Mouse (Mus musculus) hindbrain, postnatal 0 days (tissue): Measurements from ENCODE around the gene Osbpl2. TPM values are rescaled to one million over a fixed set of nuclear protein-coding genes. Genes with fewer than 3 reads are reported as not detected.

Source experiments
- ATAC-seq: fragments of 200-750 bp; cut with Nextera tagmentation; 2 replicates; pipeline ENCODE4 v1.8.0; 2017; ENCODE audit warnings: mild to moderate bottlenecking, moderate TSS enrichment, moderate library complexity
- DNase-seq: peaks from one replicate; pipeline ENCODE4 v3.0.0-alpha.2; 2015; ENCODE audit warnings: low spot score
- H3K27ac ChIP-seq: fragments of 300-500 bp; sonication (generic); 2 replicates; pipeline ENCODE4 v1.5.1; 2014; ENCODE audit warnings: mild to moderate bottlenecking
- H3K27me3 ChIP-seq: fragments of 300-500 bp; sonication (generic); 2 replicates; pipeline ENCODE4 v1.6.1; 2014; ENCODE audit warnings: low read length, mixed read lengths; ENCODE audit not compliant: insufficient read depth
- H3K36me3 ChIP-seq: fragments of 300-500 bp; sonication (generic); 2 replicates; pipeline ENCODE4 v1.6.1; 2014; ENCODE audit warnings: low read length, mixed read lengths; ENCODE audit not compliant: insufficient read depth
- H3K4me1 ChIP-seq: fragments of 300-500 bp; sonication (generic); 2 replicates; pipeline ENCODE4 v1.6.1; 2014; ENCODE audit warnings: antibody characterized with exemption, low read length, mixed read lengths; ENCODE audit not compliant: insufficient read depth
- H3K4me2 ChIP-seq: fragments of 300-500 bp; sonication (generic); 2 replicates; pipeline ENCODE4 v1.6.1; 2014; ENCODE audit warnings: low read depth, mild to moderate bottlenecking, low read length, moderate library complexity, mixed read lengths
- H3K4me3 ChIP-seq: fragments of 300-500 bp; sonication (generic); 2 replicates; pipeline ENCODE4 v1.5.1; 2014; ENCODE audit warnings: low read length
- H3K9ac ChIP-seq: fragments of 300-500 bp; sonication (generic); replicated peaks from 2 replicates; pipeline ENCODE4 v1.6.1; 2014; ENCODE audit warnings: mild to moderate bottlenecking, low read length, moderate library complexity, mixed read lengths
- H3K9me3 ChIP-seq: fragments of 300-500 bp; sonication (generic); 2 replicates; pipeline ENCODE4 v1.6.1; 2016; ENCODE audit warnings: low read length, mixed read lengths
- CTCF ChIP-seq: IDR thresholded peaks from 2 replicates; pipeline ENCODE4 v1.5.1; 2016; ENCODE audit warnings: antibody characterized with exemption, control low read depth, low read depth
- WGBS: fragments of 180-500 bp; shearing (Covaris S2); extraction: QIAGEN DNeasy Blood & Tissue Kit; methylation state at CpG from one replicate; pipeline ENCODE4 v1.1.7; 2014; 5-methylcytosine and 5-hydroxymethylcytosine counted together
- polyA plus RNA-seq: library from polyadenylated mRNA; unstranded; fragments of >200 nt; fragmentation: Nextera tagmentation; extraction: Ambion mirVana; gene quantifications from 2 replicates; pipeline ENCODE4 v1.2.1, GENCODE M21; 2015
- total RNA-seq: library from RNA; depleted of rRNA; stranded (reverse); fragments of >200 nt; gene quantifications from 2 replicates; pipeline ENCODE4 v1.2.3, GENCODE M21; 2014

Gene Osbpl2
- total and polyA plus RNA-seq, 2 experiments from 2014 or later, result 39.2 to 57.9 TPM

- Histone ChIP-seq H3K4me2 (no peak overlapping the region), H3K4me1 (peaks cover 37% of the 10 kb centered on the region), H3K4me3 (no peak overlapping the region), H3K9ac (no peak overlapping the region), H3K9me3 (no peaks in the 10 kb centered on the region), H3K36me3 (no peaks in the 10 kb centered on the region), H3K27me3 (no peaks in the 10 kb centered on the region), H3K27ac (no peak overlapping the region)
- WGBS, result 65% methylated on average over 10 of the region's 10 CpGs
- DNase-seq, result no peak
- TF ChIP-seq CTCF, result no peak
- ATAC-seq, result no peak
Observed at GRCm38 (mm10) chr2:180116081-180116493, 3.0 kb upstream of the Osbpl2 start.

DNA sequence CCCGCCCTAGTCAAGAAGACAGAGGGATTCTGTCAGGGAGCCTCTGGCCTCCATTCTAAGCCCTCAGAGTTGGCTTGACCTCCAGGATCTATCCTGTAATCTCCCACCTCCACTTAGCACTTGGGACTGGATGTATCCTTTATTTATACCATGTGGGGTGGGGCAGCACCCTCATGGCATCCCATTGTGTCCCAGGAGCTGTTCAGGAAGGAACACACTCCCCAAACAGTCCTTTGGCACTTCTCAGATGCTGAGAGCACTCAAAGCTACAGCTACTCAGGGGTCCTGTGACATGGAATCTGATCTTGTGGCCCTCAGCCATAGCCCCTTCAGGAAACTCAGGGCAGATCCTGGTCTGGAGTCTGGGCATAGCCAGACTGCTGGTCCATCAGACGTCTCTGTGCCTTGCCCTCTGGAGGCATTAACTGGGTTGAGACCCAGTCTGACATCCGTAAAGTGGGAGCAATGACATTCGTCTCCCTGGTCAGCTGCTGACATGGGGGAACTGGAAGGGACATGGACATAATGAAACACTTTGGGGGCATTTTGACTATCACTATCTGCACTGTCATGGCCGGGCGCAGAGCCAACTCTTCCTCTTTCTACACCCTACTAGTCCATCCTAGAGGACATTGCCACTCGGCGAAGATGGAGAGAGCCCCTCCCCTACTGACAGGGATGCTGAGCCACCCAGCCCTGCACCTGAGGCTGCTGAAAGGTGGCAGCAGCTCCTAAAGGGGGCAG lies 2.2 kb upstream of the Osbpl2 start:
- ATAC-seq (no peak), DNase-seq (no peak)
- no peak overlapping the region for H3K27ac ChIP-seq
- no peaks in the 10 kb centered on the region for H3K27me3 ChIP-seq
- no peaks in the 10 kb centered on the region for H3K9me3 ChIP-seq
- H3K4me3 ChIP-seq, result no peak overlapping the region
- H3K4me2 ChIP-seq, result no peak overlapping the region
- WGBS, result 60% methylated on average over 8 of the region's 8 CpGs
- peaks cover 37% of the 10 kb centered on the region for H3K4me1 ChIP-seq
- no peaks in the 10 kb centered on the region for H3K36me3 ChIP-seq
- no peak for TF ChIP-seq CTCF
- no peak overlapping the region for H3K9ac ChIP-seq

DNA sequence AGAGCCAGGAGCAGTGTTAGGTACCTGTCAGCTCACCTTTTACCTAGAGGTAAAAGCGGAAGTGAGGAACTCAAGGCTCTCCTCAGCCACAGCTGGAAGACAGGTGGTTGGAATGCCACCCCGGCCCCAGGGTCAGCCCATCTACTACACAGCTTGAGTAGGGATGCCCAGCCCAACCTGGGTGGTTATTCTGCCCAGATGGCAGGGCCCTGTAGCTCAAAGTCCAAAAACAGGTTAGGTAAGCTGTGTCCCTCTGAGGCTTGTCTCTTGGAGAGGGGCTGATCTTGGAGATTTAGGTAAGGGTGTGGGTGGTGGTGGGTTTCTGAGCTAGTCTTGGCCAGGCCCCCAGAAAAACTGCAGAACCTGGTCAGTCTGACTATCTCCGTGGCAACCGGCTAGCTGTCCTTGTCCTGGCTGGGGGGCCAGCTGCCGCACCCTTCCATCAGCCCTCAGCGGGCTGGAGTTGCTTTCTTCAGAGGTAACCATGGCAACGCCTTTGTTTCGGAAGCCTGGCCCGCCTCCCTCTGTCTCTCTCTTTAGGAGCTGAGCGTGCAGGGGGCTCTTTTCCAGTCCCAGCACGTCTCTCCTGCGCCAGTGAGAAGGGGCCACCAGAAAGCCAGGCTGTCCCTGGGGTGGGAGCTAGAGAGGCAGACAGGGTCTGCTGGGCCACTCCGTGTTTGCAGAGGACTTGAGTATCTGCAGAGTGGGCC lies 1.5 kb upstream of the Osbpl2 start:
- ATAC-seq (peak; percentile 19; the same call in 1 of the 2 replicates), DNase-seq (peak; percentile 86)
- Histone ChIP-seq H3K9me3 (no peaks in the 10 kb centered on the region), H3K4me3 (no peak overlapping the region), H3K9ac (no peak overlapping the region), H3K27me3 (no peaks in the 10 kb centered on the region), H3K36me3 (no peaks in the 10 kb centered on the region), H3K27ac (peak overlapping the region; percentile 77; the same call in 1 of the 2 replicates), H3K4me2 (peak overlapping the region; percentile 70), H3K4me1 (peaks cover 37% of the 10 kb centered on the region)
- TF ChIP-seq CTCF, result no peak
- WGBS, result 8% methylated on average over 13 of the region's 13 CpGs

DNA sequence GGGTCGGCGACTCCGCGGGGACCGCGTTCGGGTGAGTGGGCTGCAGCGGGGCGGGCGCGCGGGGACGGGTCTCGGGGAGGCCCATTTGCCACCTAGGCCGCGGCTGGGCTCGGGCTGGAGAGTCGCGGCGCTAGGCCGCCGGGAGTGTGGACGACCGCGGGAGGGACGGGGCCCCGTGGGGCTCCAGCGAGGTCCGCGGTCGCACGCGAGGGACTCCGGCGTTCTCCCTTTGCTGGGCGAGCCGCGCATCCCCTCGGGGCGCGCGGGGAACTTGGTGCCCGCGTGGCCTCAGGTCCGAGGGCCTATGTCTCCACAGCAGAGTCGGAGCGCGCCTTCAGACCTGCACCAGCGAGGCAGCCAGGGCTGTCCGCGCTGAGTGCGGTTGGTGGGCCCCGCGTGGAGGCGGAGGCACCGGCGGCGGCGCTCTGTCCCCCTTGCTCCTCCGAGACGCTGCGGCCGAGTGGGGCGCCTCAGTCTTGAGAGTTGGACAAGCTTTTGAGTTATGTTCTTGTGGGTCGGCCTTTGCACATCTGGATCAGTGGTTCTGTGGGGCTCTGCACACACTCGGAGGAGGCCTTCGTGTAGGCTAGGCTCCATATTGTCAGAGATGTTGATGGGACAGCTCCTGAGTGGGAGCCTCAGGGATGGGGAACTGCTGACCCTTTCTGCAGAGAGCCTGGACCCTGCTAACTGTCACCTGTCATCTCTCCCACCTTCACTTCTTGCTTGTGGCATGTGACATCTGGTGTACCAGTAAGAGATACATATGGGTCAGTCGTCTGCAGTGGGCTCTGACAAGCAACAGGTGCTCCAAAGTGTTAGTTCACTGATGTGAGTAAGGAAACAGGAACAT lies 559 bp downstream of the Osbpl2 start:
- Histone ChIP-seq H3K4me2 (peak overlapping the region; percentile 79), H3K27ac (peak overlapping the region; percentile 84), H3K9me3 (no peaks in the 10 kb centered on the region), H3K36me3 (peaks cover 4% of the 10 kb centered on the region; the same call in 1 of the 2 replicates), H3K27me3 (no peaks in the 10 kb centered on the region), H3K4me1 (peaks cover 30% of the 10 kb centered on the region), H3K9ac (peak overlapping the region; percentile 79), H3K4me3 (peak overlapping the region; percentile 81)
- ATAC-seq, result peak; percentile 43
- under 1% methylated on average over 66 of the region's 68 CpGs for WGBS
- DNase-seq, result no peak
- TF ChIP-seq CTCF, result no peak

- peaks cover 28% of the 10 kb centered on the region for H3K4me1 ChIP-seq
- H3K27me3 ChIP-seq, result no peaks in the 10 kb centered on the region
- H3K4me2 ChIP-seq, result peak overlapping the region; percentile 79
- peaks cover 4% of the 10 kb centered on the region; the same call in 1 of the 2 replicates for H3K36me3 ChIP-seq
- H3K27ac ChIP-seq, result no peak overlapping the region; the same call in 1 of the 2 replicates
- H3K9ac ChIP-seq, result 0 out of 2 replicates have a peak overlapping the region, but pooled peaks have one; percentile 79
- DNase-seq (no peak), ATAC-seq (no peak)
- H3K9me3 ChIP-seq, result no peaks in the 10 kb centered on the region
- no peak for TF ChIP-seq CTCF
- peak overlapping the region; percentile 81 for H3K4me3 ChIP-seq
- 59% methylated on average over 5 of the region's 5 CpGs for WGBS
Observed at GRCm38 (mm10) chr2:180120292-180120761, 1.2 kb downstream of the Osbpl2 start.

DNA sequence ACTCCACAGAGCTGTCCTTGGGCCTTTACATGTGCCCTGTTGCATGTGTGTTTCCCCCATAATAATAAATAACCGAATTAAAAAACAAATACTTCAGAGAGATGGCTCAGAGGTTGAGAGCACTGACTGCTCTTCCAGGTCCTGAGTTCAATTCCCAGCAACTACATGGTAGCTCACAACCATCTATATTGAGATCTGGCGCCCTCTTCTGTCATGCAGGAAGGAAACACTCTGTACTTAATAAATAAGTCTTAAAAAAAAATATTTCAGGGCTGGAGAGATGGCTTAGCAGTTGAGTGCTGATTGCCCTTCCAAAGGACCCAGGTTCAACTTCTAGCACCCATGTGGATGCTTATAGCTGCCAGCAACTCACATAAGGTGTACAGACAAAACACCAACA lies 5.1 kb downstream of the Osbpl2 start:
- no peak for DNase-seq
- H3K36me3 ChIP-seq, result peaks cover 4% of the 10 kb centered on the region; the same call in 1 of the 2 replicates
- WGBS, result 79% methylated on average over 2 of the region's 2 CpGs
- peaks cover 23% of the 10 kb centered on the region for H3K4me1 ChIP-seq
- TF ChIP-seq CTCF, result peak; percentile 37
- H3K9me3 ChIP-seq, result no peaks in the 10 kb centered on the region
- ATAC-seq, result no peak
- H3K4me2 ChIP-seq, result no peak overlapping the region
- H3K4me3 ChIP-seq, result no peak overlapping the region
- no peaks in the 10 kb centered on the region for H3K27me3 ChIP-seq
- H3K9ac ChIP-seq, result no peak overlapping the region
- no peak overlapping the region for H3K27ac ChIP-seq
